Mouse (Mus musculus) right cerebral cortex, adult 2 months (tissue): ENCODE results near the gene Gm7682.
"Not testable (repeated sequence)": the region's sequence is repeated elsewhere in the genome, so short reads cannot be mapped to it uniquely, and the experiment has no call there.

Experiments
- DNase-seq, 2 experiments: peaks; one replicate each; pipeline ENCODE4 v3.0.0; 2021 to 2022; ENCODE audit warnings: low spot score in 2 of 2

Gm7682 gene

DNA sequence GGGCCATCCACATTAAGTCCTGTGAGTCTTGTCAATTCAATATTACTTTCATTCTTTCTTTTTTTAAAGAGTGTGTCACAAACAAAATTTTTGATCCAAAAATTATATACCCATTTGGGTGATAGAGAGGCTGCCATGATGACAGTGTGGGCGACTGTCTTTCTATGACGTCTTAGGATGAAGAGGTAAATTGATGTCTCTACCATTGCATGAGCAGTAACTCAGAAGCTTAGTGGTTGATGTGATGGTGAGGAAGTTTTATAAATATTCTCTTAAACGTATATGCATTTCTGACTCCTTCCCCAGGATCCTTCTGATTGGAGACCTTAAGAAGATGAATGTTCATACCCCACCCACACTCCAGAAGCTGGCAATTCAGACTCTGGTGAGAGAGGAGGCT is at the start of gene Gm7682:
TSS of gene Gm7682 (plus strand) at position 301 of the 400 bp plus-strand sequence.
- not testable (repeated sequence) for DNase-seq
